Mouse (Mus musculus): ENCODE measurements at regions not wholly inside any gene's neighbourhood (a gene's known extent, or its start where the extent isn't known, plus 50 kb on each side); places are given as distances from the start of the nearest gene placed in this dataset.

- no peaks in the 10 kb centered on the region for H3K27me3 ChIP-seq
- 73% methylated on average over 18 of the region's 18 CpGs for WGBS (ENCODE audit: insufficient replicate concordance)
- ATAC-seq (ENCODE audit: low read depth) (no peak), DNase-seq (no peak)
- H3K27ac ChIP-seq: no peak overlapping the region
- H3K9me3 ChIP-seq (replicated peaks): no peaks in the 10 kb centered on the region
- no peak overlapping the region for H3K4me2 ChIP-seq
- no peaks in the 10 kb centered on the region for H3K4me1 ChIP-seq (replicated peaks)
- no peaks in the 10 kb centered on the region for H3K36me3 ChIP-seq
- no peak overlapping the region for H3K9ac ChIP-seq
- no peak overlapping the region for H3K4me3 ChIP-seq (replicated peaks)
These were observed 90.2 kb upstream of the Klf12 start for GRCm38 (mm10) chr14:100374494-100375217.

GRCm38 (mm10) chr14:100366234-100366864, 81.9 kb upstream of the Klf12 start:
- Histone ChIP-seq H3K4me1 (replicated peaks) (no peaks in the 10 kb centered on the region), H3K27ac (no peak overlapping the region), H3K4me2 (no peak overlapping the region), H3K9me3 (replicated peaks) (no peaks in the 10 kb centered on the region), H3K36me3 (no peaks in the 10 kb centered on the region), H3K9ac (no peak overlapping the region), H3K4me3 (replicated peaks) (no peak overlapping the region), H3K27me3 (no peaks in the 10 kb centered on the region)
- no peak for ATAC-seq (ENCODE audit: low read depth)
- WGBS (ENCODE audit: insufficient replicate concordance): 60% methylated on average over 5 of the region's 5 CpGs
- no peak for DNase-seq

- Histone ChIP-seq H3K9me3 (replicated peaks) (no peaks in the 10 kb centered on the region), H3K36me3 (no peaks in the 10 kb centered on the region), H3K4me3 (replicated peaks) (no peak overlapping the region), H3K27me3 (no peaks in the 10 kb centered on the region), H3K9ac (no peak overlapping the region), H3K27ac (no peak overlapping the region), H3K4me1 (replicated peaks) (no peaks in the 10 kb centered on the region), H3K4me2 (no peak overlapping the region)
- DNase-seq (no peak), ATAC-seq (ENCODE audit: low read depth) (no peak)
- 69% methylated on average over 3 of the region's 3 CpGs for WGBS (ENCODE audit: insufficient replicate concordance)
These were observed 78.3 kb upstream of the Klf12 start for GRCm38 (mm10) chr14:100362786-100363185.

GRCm38 (mm10) chr14:100361346-100362029, 77.0 kb upstream of the Klf12 start:
- Histone ChIP-seq H3K4me1 (replicated peaks) (no peaks in the 10 kb centered on the region), H3K27me3 (no peaks in the 10 kb centered on the region), H3K36me3 (no peaks in the 10 kb centered on the region), H3K9me3 (replicated peaks) (no peaks in the 10 kb centered on the region), H3K4me2 (no peak overlapping the region), H3K4me3 (replicated peaks) (no peak overlapping the region), H3K9ac (no peak overlapping the region), H3K27ac (no peak overlapping the region)
- no peak for DNase-seq
- WGBS (ENCODE audit: insufficient replicate concordance): 50% methylated on average over 1 of the region's 1 CpGs
- ATAC-seq (ENCODE audit: low read depth): no peak

- no peak overlapping the region for H3K4me2 ChIP-seq
- ATAC-seq (ENCODE audit: low read depth) (no peak), DNase-seq (no peak)
- H3K36me3 ChIP-seq: no peaks in the 10 kb centered on the region
- no peaks in the 10 kb centered on the region for H3K9me3 ChIP-seq (replicated peaks)
- 70% methylated on average over 3 of the region's 3 CpGs for WGBS (ENCODE audit: insufficient replicate concordance)
- no peak overlapping the region for H3K27ac ChIP-seq
- no peaks in the 10 kb centered on the region for H3K27me3 ChIP-seq
- H3K4me3 ChIP-seq (replicated peaks): no peak overlapping the region
- H3K4me1 ChIP-seq (replicated peaks): no peaks in the 10 kb centered on the region
- no peak overlapping the region for H3K9ac ChIP-seq
These were observed 75.4 kb upstream of the Klf12 start for GRCm38 (mm10) chr14:100359881-100360280.

DNA sequence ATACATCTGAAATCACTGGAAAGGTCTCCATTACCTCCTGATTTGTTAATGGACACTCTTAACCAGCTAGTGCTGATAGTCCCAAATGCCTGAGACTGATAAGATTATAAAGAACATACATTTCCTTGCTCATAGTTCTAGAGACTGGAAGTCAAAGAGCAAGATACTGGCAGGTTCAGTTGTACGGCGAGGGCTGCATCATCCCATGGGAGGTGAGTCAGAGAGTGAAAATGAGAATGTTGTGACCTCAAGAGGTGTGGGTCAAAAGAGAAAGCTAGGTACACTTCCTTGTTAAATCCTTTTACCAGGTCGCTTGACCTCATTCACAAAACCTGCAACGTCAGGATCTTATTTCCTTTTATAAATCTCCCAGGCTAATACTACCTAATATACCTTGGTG, 72.7 kb upstream of the Klf12 start:
- H3K27me3 ChIP-seq: no peaks in the 10 kb centered on the region
- H3K4me2 ChIP-seq: no peak overlapping the region
- H3K9me3 ChIP-seq (replicated peaks): no peaks in the 10 kb centered on the region
- no peaks in the 10 kb centered on the region for H3K4me1 ChIP-seq (replicated peaks)
- DNase-seq (no peak), ATAC-seq (ENCODE audit: low read depth) (no peak)
- 65% methylated on average over 4 of the region's 4 CpGs for WGBS (ENCODE audit: insufficient replicate concordance)
- H3K4me3 ChIP-seq (replicated peaks): no peak overlapping the region
- H3K36me3 ChIP-seq: no peaks in the 10 kb centered on the region
- no peak overlapping the region for H3K27ac ChIP-seq
- no peak overlapping the region for H3K9ac ChIP-seq

DNA sequence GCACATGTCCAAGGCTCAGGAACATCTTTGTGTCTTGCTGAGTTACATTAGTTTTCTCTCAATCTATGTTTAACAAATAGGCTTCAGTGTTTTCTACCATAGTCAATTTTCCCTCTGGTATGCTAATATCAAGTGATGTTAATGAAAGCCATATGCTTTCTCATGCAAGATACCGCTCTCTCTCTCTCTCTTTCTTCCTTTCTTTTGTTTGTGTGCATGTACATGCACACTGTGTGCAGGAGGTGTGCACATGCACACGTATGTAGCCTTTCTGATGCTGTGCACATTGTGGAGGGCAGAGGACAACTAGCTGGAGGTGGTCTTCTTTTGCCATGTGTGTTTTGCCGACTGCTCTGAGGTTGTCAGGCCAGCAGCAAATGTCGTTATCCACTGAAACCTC, 69.0 kb upstream of the Klf12 start:
- H3K27me3 ChIP-seq: no peaks in the 10 kb centered on the region
- DNase-seq (no peak), ATAC-seq (ENCODE audit: low read depth) (no peak)
- H3K36me3 ChIP-seq: no peaks in the 10 kb centered on the region
- no peaks in the 10 kb centered on the region for H3K9me3 ChIP-seq (replicated peaks)
- no peaks in the 10 kb centered on the region for H3K4me1 ChIP-seq (replicated peaks)
- H3K9ac ChIP-seq: no peak overlapping the region
- WGBS (ENCODE audit: insufficient replicate concordance): 55% methylated on average over 4 of the region's 4 CpGs
- H3K4me2 ChIP-seq: no peak overlapping the region
- peak overlapping the region; percentile 58 for H3K27ac ChIP-seq
- H3K4me3 ChIP-seq (replicated peaks): no peak overlapping the region

- Histone ChIP-seq H3K4me3 (replicated peaks) (no peak overlapping the region), H3K9ac (no peak overlapping the region), H3K27ac (peak overlapping the region; percentile 58), H3K9me3 (replicated peaks) (no peaks in the 10 kb centered on the region), H3K27me3 (no peaks in the 10 kb centered on the region), H3K36me3 (no peaks in the 10 kb centered on the region), H3K4me1 (replicated peaks) (no peaks in the 10 kb centered on the region), H3K4me2 (no peak overlapping the region)
- peak; percentile 89 for ATAC-seq (ENCODE audit: low read depth)
- 35% methylated on average over 4 of the region's 4 CpGs for WGBS (ENCODE audit: insufficient replicate concordance)
- no peak for DNase-seq
These were observed 68.5 kb upstream of the Klf12 start for GRCm38 (mm10) chr14:100352961-100353452.

DNA sequence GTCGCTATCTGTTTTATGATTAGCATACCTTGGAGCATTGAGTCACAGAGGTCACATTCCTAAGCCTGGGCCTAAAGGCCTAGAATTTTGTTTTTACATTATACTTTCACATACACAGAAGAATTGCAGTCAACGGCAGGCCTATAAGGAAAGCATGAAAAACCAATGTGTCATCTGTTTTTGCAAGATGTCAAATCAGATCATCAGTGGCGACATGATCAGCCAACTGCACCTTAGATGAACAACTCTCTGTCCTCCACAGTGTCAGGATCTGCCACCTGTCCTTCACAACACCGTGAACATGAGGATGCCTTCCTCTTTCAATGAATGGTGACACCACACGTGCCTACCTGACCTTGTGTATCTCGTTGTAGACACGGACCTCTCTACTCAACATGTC, 66.5 kb upstream of the Klf12 start:
- Histone ChIP-seq H3K27ac (no peak overlapping the region), H3K4me2 (no peak overlapping the region), H3K4me3 (replicated peaks) (no peak overlapping the region), H3K4me1 (replicated peaks) (no peaks in the 10 kb centered on the region), H3K36me3 (no peaks in the 10 kb centered on the region), H3K9me3 (replicated peaks) (no peaks in the 10 kb centered on the region), H3K27me3 (no peaks in the 10 kb centered on the region), H3K9ac (no peak overlapping the region)
- DNase-seq (no peak), ATAC-seq (ENCODE audit: low read depth) (no peak)
- WGBS (ENCODE audit: insufficient replicate concordance): 76% methylated on average over 7 of the region's 7 CpGs

GRCm38 (mm10) chr14:100350021-100350790, 65.7 kb upstream of the Klf12 start:
- H3K36me3 ChIP-seq: no peaks in the 10 kb centered on the region
- ATAC-seq (ENCODE audit: low read depth) (no peak), DNase-seq (no peak)
- no peak overlapping the region for H3K4me2 ChIP-seq
- no peak overlapping the region for H3K4me3 ChIP-seq (replicated peaks)
- no peaks in the 10 kb centered on the region for H3K4me1 ChIP-seq (replicated peaks)
- no peaks in the 10 kb centered on the region for H3K9me3 ChIP-seq (replicated peaks)
- H3K27me3 ChIP-seq: no peaks in the 10 kb centered on the region
- no peak overlapping the region for H3K9ac ChIP-seq
- WGBS (ENCODE audit: insufficient replicate concordance): 63% methylated on average over 9 of the region's 9 CpGs
- H3K27ac ChIP-seq: no peak overlapping the region

All from liver, embryonic 13.5 days (tissue).